Mouse (Mus musculus) forebrain, embryonic 11.5 days (tissue): ENCODE measurements around the gene Pgm2l1. TPM values are rescaled to one million over a fixed set of nuclear protein-coding genes. Genes with fewer than 3 reads are reported as not detected.

ENCODE experiments used
- ATAC-seq: fragments of 200-750 bp; cut with Nextera tagmentation; replicated peaks from 2 replicates; pipeline ENCODE4 v1.8.0; 2017; ENCODE audit warnings: moderate TSS enrichment; ENCODE audit not compliant: low FRiP score
- DNase-seq: peaks from one replicate; pipeline ENCODE4 v3.0.0-alpha.2; 2017; ENCODE audit warnings: low spot score
- H3K27ac ChIP-seq: fragments of 300-500 bp; sonication (generic); 2 replicates; pipeline ENCODE4 v1.5.1; 2014; ENCODE audit warnings: low read depth, low read length
- H3K27me3 ChIP-seq: fragments of 300-500 bp; sonication (generic); 2 replicates; pipeline ENCODE4 v1.6.1; 2014; ENCODE audit warnings: mild to moderate bottlenecking, low read length, mixed read lengths; ENCODE audit not compliant: control insufficient read depth, insufficient read depth
- H3K36me3 ChIP-seq: fragments of 300-500 bp; sonication (generic); 2 replicates; pipeline ENCODE4 v1.6.1; 2014; ENCODE audit warnings: mild to moderate bottlenecking, low read length, moderate library complexity, mixed read lengths; ENCODE audit not compliant: control insufficient read depth, insufficient read depth
- H3K4me1 ChIP-seq: fragments of 300-500 bp; sonication (generic); replicated peaks from 2 replicates; pipeline ENCODE4 v1.6.1; 2014; ENCODE audit warnings: low read length, mixed read lengths; ENCODE audit not compliant: control insufficient read depth, insufficient read depth
- H3K4me2 ChIP-seq: fragments of 300-500 bp; sonication (generic); 2 replicates; pipeline ENCODE4 v1.6.1; 2014; ENCODE audit warnings: low read depth, mild to moderate bottlenecking, low read length, moderate library complexity, mixed read lengths; ENCODE audit not compliant: severe bottlenecking
- H3K4me3 ChIP-seq: fragments of 300-500 bp; sonication (generic); 2 replicates; pipeline ENCODE4 v1.5.1; 2014; ENCODE audit warnings: low read depth, low read length
- H3K9ac ChIP-seq: fragments of 300-500 bp; sonication (generic); 2 replicates; pipeline ENCODE4 v1.6.1; 2014; ENCODE audit warnings: low read length
- H3K9me3 ChIP-seq: fragments of 300-500 bp; sonication (generic); 2 replicates; pipeline ENCODE4 v1.6.1; 2016; ENCODE audit warnings: low read length, mixed read lengths; ENCODE audit not compliant: control insufficient read depth
- whole genome bisulfite sequencing: fragments of 180-500 bp; shearing (Covaris S2); extraction: QIAGEN DNeasy Blood & Tissue Kit; methylation state at CpG from one replicate; pipeline ENCODE4 v1.1.7; 2014; 5-methylcytosine and 5-hydroxymethylcytosine counted together
- polyA plus RNA-seq: library from polyadenylated mRNA; unstranded; fragments of >200 nt; fragmentation: Nextera tagmentation; extraction: Ambion mirVana; gene quantifications from 2 replicates; pipeline ENCODE4 v1.2.1, GENCODE M21; 2014

Pgm2l1 gene
- polyA plus RNA-seq: 5.2 and 6.2 TPM in 2 replicates

- under 1% methylated on average over 54 of the region's 72 CpGs for WGBS
- Histone ChIP-seq H3K9ac (peak within 1 kb of the TSS; percentile 74), H3K4me1 (peaks cover 3% of the 10 kb centered on the region; the same call in 1 of the 2 replicates), H3K4me3 (peak within 1 kb of the TSS; percentile 74), H3K27ac (peak within 1 kb of the TSS; percentile 82), H3K36me3 (no peaks in the 10 kb centered on the region), H3K9me3 (no peaks in the 10 kb centered on the region), H3K4me2 (peak within 1 kb of the TSS; percentile 98), H3K27me3 (no peaks in the 10 kb centered on the region)
- ATAC-seq (peak; percentile 99), DNase-seq (peak; percentile 98)
Observed at GRCm38 (mm10) chr7:100227158-100227875, at the start of gene Pgm2l1. Gene Pgm2l1 (plus strand): TSS chr7:100227394.

- Histone ChIP-seq H3K27me3 (peaks cover 26% of the 10 kb centered on the region), H3K4me3 (peak overlapping the region; percentile 28)
- ATAC-seq: no peak
Observed at GRCm38 (mm10) chr7:100178016-100178890, 48.9 kb upstream of the Pgm2l1 start.

GRCm38 (mm10) chr7:100178891-100179233 is 48.3 kb upstream of the Pgm2l1 start:
- Histone ChIP-seq H3K9ac (peak overlapping the region; percentile 29; the same call in 1 of the 2 replicates), H3K27ac (no peak overlapping the region), H3K9me3 (no peaks in the 10 kb centered on the region), H3K4me3 (peak overlapping the region; percentile 28), H3K27me3 (peaks cover 26% of the 10 kb centered on the region), H3K4me2 (peak overlapping the region; percentile 58), H3K36me3 (no peaks in the 10 kb centered on the region), H3K4me1 (peaks cover 7% of the 10 kb centered on the region)
- WGBS: 2% methylated on average over 15 of the region's 15 CpGs
- peak; percentile 53 for DNase-seq
- no peak for ATAC-seq

More at GRCm38 (mm10) chr7:100178016-100178890, 48.9 kb upstream of the Pgm2l1 start:
- 10% methylated on average over 30 of the region's 30 CpGs for WGBS
- Histone ChIP-seq H3K36me3 (no peaks in the 10 kb centered on the region), H3K4me2 (peak overlapping the region; percentile 58), H3K9ac (peak overlapping the region; percentile 29; the same call in 1 of the 2 replicates), H3K9me3 (no peaks in the 10 kb centered on the region), H3K4me1 (peaks cover 7% of the 10 kb centered on the region), H3K27ac (no peak overlapping the region)
- DNase-seq: peak; percentile 57

- Histone ChIP-seq H3K4me3 (no peak overlapping the region), H3K27ac (no peak overlapping the region), H3K27me3 (peaks cover 26% of the 10 kb centered on the region), H3K9ac (no peak overlapping the region), H3K36me3 (no peaks in the 10 kb centered on the region), H3K4me2 (peak overlapping the region; percentile 58; the same call in 1 of the 2 replicates), H3K4me1 (peaks cover 7% of the 10 kb centered on the region), H3K9me3 (no peaks in the 10 kb centered on the region)
- ATAC-seq (no peak), DNase-seq (no peak)
- WGBS: 68% methylated on average over 7 of the region's 7 CpGs
Observed at GRCm38 (mm10) chr7:100179394-100179793, 47.8 kb upstream of the Pgm2l1 start.

- H3K27ac ChIP-seq: no peak overlapping the region
- no peak overlapping the region for H3K9ac ChIP-seq
- no peak for ATAC-seq
- DNase-seq: no peak
- no peaks in the 10 kb centered on the region for H3K36me3 ChIP-seq
- peaks cover 26% of the 10 kb centered on the region for H3K27me3 ChIP-seq
- 72% methylated on average over 7 of the region's 7 CpGs for WGBS
- no peaks in the 10 kb centered on the region for H3K9me3 ChIP-seq
- no peak overlapping the region for H3K4me3 ChIP-seq
- H3K4me2 ChIP-seq: no peak overlapping the region
- peaks cover 7% of the 10 kb centered on the region for H3K4me1 ChIP-seq
Observed at GRCm38 (mm10) chr7:100179836-100180407, 47.3 kb upstream of the Pgm2l1 start.

GRCm38 (mm10) chr7:100181176-100181575 is 46.0 kb upstream of the Pgm2l1 start:
- whole genome bisulfite sequencing: 69% methylated on average over 2 of the region's 2 CpGs
- DNase-seq (no peak), ATAC-seq (no peak)
- no peak overlapping the region for H3K27ac ChIP-seq
- H3K4me2 ChIP-seq: no peak overlapping the region
- peaks cover 26% of the 10 kb centered on the region for H3K27me3 ChIP-seq
- peaks cover 7% of the 10 kb centered on the region for H3K4me1 ChIP-seq
- H3K4me3 ChIP-seq: no peak overlapping the region
- H3K9me3 ChIP-seq: no peaks in the 10 kb centered on the region
- H3K36me3 ChIP-seq: no peaks in the 10 kb centered on the region
- H3K9ac ChIP-seq: no peak overlapping the region

- H3K27me3 ChIP-seq: peaks cover 26% of the 10 kb centered on the region
- H3K9ac ChIP-seq: no peak overlapping the region
Observed at GRCm38 (mm10) chr7:100181614-100182013, 45.6 kb upstream of the Pgm2l1 start.

GRCm38 (mm10) chr7:100182388-100182787 is 44.8 kb upstream of the Pgm2l1 start:
- H3K36me3 ChIP-seq: no peaks in the 10 kb centered on the region
- H3K4me1 ChIP-seq: peaks cover 7% of the 10 kb centered on the region
- H3K27ac ChIP-seq: no peak overlapping the region
- no peak overlapping the region for H3K9ac ChIP-seq
- no peak overlapping the region for H3K4me2 ChIP-seq
- no peak overlapping the region for H3K4me3 ChIP-seq
- ATAC-seq (no peak), DNase-seq (no peak)
- peaks cover 26% of the 10 kb centered on the region for H3K27me3 ChIP-seq
- WGBS: 71% methylated on average over 3 of the region's 3 CpGs
- no peaks in the 10 kb centered on the region for H3K9me3 ChIP-seq

More at GRCm38 (mm10) chr7:100181614-100182013, 45.6 kb upstream of the Pgm2l1 start:
- no peak for DNase-seq
- no peak for ATAC-seq
- H3K9me3 ChIP-seq: no peaks in the 10 kb centered on the region
- no peaks in the 10 kb centered on the region for H3K36me3 ChIP-seq
- H3K4me3 ChIP-seq: no peak overlapping the region
- no peak overlapping the region for H3K4me2 ChIP-seq
- no peak overlapping the region for H3K27ac ChIP-seq
- H3K4me1 ChIP-seq: peaks cover 7% of the 10 kb centered on the region
- 88% methylated on average over 3 of the region's 3 CpGs for WGBS
